Mouse (Mus musculus) lung, embryonic 16.5 days (tissue): ENCODE measurements around the gene Sncb. TPM values are rescaled to one million over a fixed set of nuclear protein-coding genes. Genes with fewer than 3 reads are reported as not detected.

ENCODE experiments used
- ATAC-seq: fragments of 200-750 bp; cut with Nextera tagmentation; 2 replicates; pipeline ENCODE4 v1.8.0; 2017; ENCODE audit warnings: low read depth, mild to moderate bottlenecking, moderate library complexity
- H3K27ac ChIP-seq: fragments of 300-500 bp; sonication (generic); 2 replicates; pipeline ENCODE4 v1.5.1; 2014; ENCODE audit warnings: mild to moderate bottlenecking, control low read depth, low read length
- H3K27me3 ChIP-seq: fragments of 300-500 bp; sonication (generic); 2 replicates; pipeline ENCODE4 v1.6.1; 2014; ENCODE audit warnings: low read depth, low read length, mixed read lengths; ENCODE audit not compliant: control insufficient read depth, insufficient read depth
- H3K36me3 ChIP-seq: fragments of 300-500 bp; sonication (generic); 2 replicates; pipeline ENCODE4 v1.6.1; 2014; ENCODE audit warnings: low read length; ENCODE audit not compliant: control insufficient read depth, insufficient read depth
- H3K4me1 ChIP-seq: fragments of 300-500 bp; sonication (generic); replicated peaks from 2 replicates; pipeline ENCODE4 v1.6.1; 2014; ENCODE audit warnings: low read length, mixed read lengths; ENCODE audit not compliant: control insufficient read depth, insufficient read depth
- H3K4me2 ChIP-seq: fragments of 300-500 bp; sonication (generic); 2 replicates; pipeline ENCODE4 v1.6.1; 2014; ENCODE audit warnings: low read depth, low read length, control low read depth
- H3K4me3 ChIP-seq: fragments of 300-500 bp; sonication (generic); 2 replicates; pipeline ENCODE4 v1.5.1; 2014; ENCODE audit warnings: mild to moderate bottlenecking, low read length, control low read depth
- H3K9ac ChIP-seq: fragments of 300-500 bp; sonication (generic); 2 replicates; pipeline ENCODE4 v1.6.1; 2014; ENCODE audit warnings: low read length, control low read depth
- H3K9me3 ChIP-seq: fragments of 300-500 bp; sonication (generic); 2 replicates; pipeline ENCODE4 v1.6.1; 2016; ENCODE audit warnings: low read length; ENCODE audit not compliant: control insufficient read depth
- WGBS: fragments of 180-500 bp; shearing (Covaris S2); extraction: QIAGEN DNeasy Blood & Tissue Kit; methylation state at CpG from one replicate; pipeline ENCODE4 v1.1.7; 2014; 5-methylcytosine and 5-hydroxymethylcytosine counted together
- polyA plus RNA-seq: library from polyadenylated mRNA; unstranded; fragments of >200 nt; fragmentation: Nextera tagmentation; extraction: Ambion mirVana; gene quantifications from 2 replicates; pipeline ENCODE4 v1.2.1, GENCODE M21; 2015

Sncb gene
- polyA plus RNA-seq, 1 experiment from 2014 or later: not detected

GRCm38 (mm10) chr13:54752656-54753055, 13.7 kb downstream of the Sncb start:
- H3K4me1 ChIP-seq: peaks cover 9% of the 10 kb centered on the region
- H3K9ac ChIP-seq: no peak overlapping the region
- no peaks in the 10 kb centered on the region for H3K9me3 ChIP-seq
- H3K27me3 ChIP-seq: peaks cover 25% of the 10 kb centered on the region
- 65% methylated on average over 10 of the region's 10 CpGs for WGBS
- H3K4me2 ChIP-seq: no peak overlapping the region
- ATAC-seq: no peak
- H3K4me3 ChIP-seq: no peak overlapping the region
- no peaks in the 10 kb centered on the region for H3K36me3 ChIP-seq
- H3K27ac ChIP-seq: no peak overlapping the region

- Histone ChIP-seq H3K36me3 (no peaks in the 10 kb centered on the region), H3K4me3 (no peak overlapping the region), H3K27me3 (peaks cover 25% of the 10 kb centered on the region), H3K9me3 (no peaks in the 10 kb centered on the region), H3K4me2 (no peak overlapping the region), H3K27ac (no peak overlapping the region), H3K9ac (no peak overlapping the region), H3K4me1 (peaks cover 7% of the 10 kb centered on the region; the same call in 1 of the 2 replicates)
- ATAC-seq: no peak
- under 1% methylated on average over 8 of the region's 8 CpGs for WGBS
Observed at GRCm38 (mm10) chr13:54750699-54751098, 15.7 kb downstream of the Sncb start.

- Histone ChIP-seq H3K27ac (no peak within 1 kb of the TSS), H3K4me3 (peak within 1 kb of the TSS; percentile 58), H3K4me2 (peak within 1 kb of the TSS; percentile 95), H3K27me3 (peaks cover 25% of the 10 kb centered on the region), H3K36me3 (no peaks in the 10 kb centered on the region), H3K9ac (no peak within 1 kb of the TSS), H3K4me1 (peaks cover 7% of the 10 kb centered on the region; the same call in 1 of the 2 replicates), H3K9me3 (no peaks in the 10 kb centered on the region)
- peak; percentile 54 for ATAC-seq
- WGBS: 2% methylated on average over 26 of the region's 29 CpGs
Observed at GRCm38 (mm10) chr13:54749864-54750411, 16.5 kb downstream of the Sncb start, which contains the start of gene Gprin1. Gprin1 (minus strand) TSS chr13:54749874.

GRCm38 (mm10) chr13:54749061-54749863, 17.1 kb downstream of the Sncb start:
- peaks cover 7% of the 10 kb centered on the region; the same call in 1 of the 2 replicates for H3K4me1 ChIP-seq
- WGBS: 2% methylated on average over 18 of the region's 100 CpGs
- H3K36me3 ChIP-seq: no peaks in the 10 kb centered on the region
- peak overlapping the region; percentile 58 for H3K4me3 ChIP-seq
- peaks cover 25% of the 10 kb centered on the region for H3K27me3 ChIP-seq
- H3K9me3 ChIP-seq: no peaks in the 10 kb centered on the region
- H3K4me2 ChIP-seq: peak overlapping the region; percentile 95
- ATAC-seq: peak; percentile 85
- H3K27ac ChIP-seq: no peak overlapping the region
- no peak overlapping the region for H3K9ac ChIP-seq

- 36% methylated on average over 10 of the region's 10 CpGs for WGBS
- Histone ChIP-seq H3K4me2 (no peak overlapping the region), H3K9me3 (no peaks in the 10 kb centered on the region), H3K27ac (no peak overlapping the region), H3K36me3 (no peaks in the 10 kb centered on the region), H3K4me3 (no peak overlapping the region), H3K27me3 (peaks cover 25% of the 10 kb centered on the region), H3K9ac (no peak overlapping the region), H3K4me1 (peaks cover 7% of the 10 kb centered on the region; the same call in 1 of the 2 replicates)
- ATAC-seq: no peak
Observed at GRCm38 (mm10) chr13:54748721-54749060, 17.7 kb downstream of the Sncb start.

- peaks cover 7% of the 10 kb centered on the region; the same call in 1 of the 2 replicates for H3K4me1 ChIP-seq
- H3K27ac ChIP-seq: no peak overlapping the region
- WGBS: 71% methylated on average over 8 of the region's 8 CpGs
- H3K9ac ChIP-seq: no peak overlapping the region
- no peaks in the 10 kb centered on the region for H3K36me3 ChIP-seq
- peaks cover 25% of the 10 kb centered on the region for H3K27me3 ChIP-seq
- ATAC-seq: no peak
- H3K4me3 ChIP-seq: no peak overlapping the region
- no peaks in the 10 kb centered on the region for H3K9me3 ChIP-seq
- H3K4me2 ChIP-seq: no peak overlapping the region
Observed at GRCm38 (mm10) chr13:54748190-54748589, 18.2 kb downstream of the Sncb start.

GRCm38 (mm10) chr13:54746896-54747295, 19.5 kb downstream of the Sncb start:
- H3K27me3 ChIP-seq: peaks cover 25% of the 10 kb centered on the region
- ATAC-seq: no peak
- H3K27ac ChIP-seq: no peak overlapping the region
- no peak overlapping the region for H3K9ac ChIP-seq
- 29% methylated on average over 10 of the region's 10 CpGs for WGBS
- no peaks in the 10 kb centered on the region for H3K9me3 ChIP-seq
- no peak overlapping the region for H3K4me2 ChIP-seq
- no peaks in the 10 kb centered on the region for H3K36me3 ChIP-seq
- H3K4me1 ChIP-seq: peaks cover 7% of the 10 kb centered on the region; the same call in 1 of the 2 replicates
- H3K4me3 ChIP-seq: no peak overlapping the region

- no peaks in the 10 kb centered on the region for H3K36me3 ChIP-seq
- H3K9ac ChIP-seq: no peak overlapping the region
- H3K27me3 ChIP-seq: peaks cover 25% of the 10 kb centered on the region
- no peak for ATAC-seq
- H3K4me2 ChIP-seq: no peak overlapping the region
- H3K27ac ChIP-seq: no peak overlapping the region
- peaks cover 7% of the 10 kb centered on the region; the same call in 1 of the 2 replicates for H3K4me1 ChIP-seq
- 29% methylated on average over 6 of the region's 6 CpGs for WGBS
- H3K9me3 ChIP-seq: no peaks in the 10 kb centered on the region
- H3K4me3 ChIP-seq: no peak overlapping the region
Observed at GRCm38 (mm10) chr13:54746110-54746509, 20.3 kb downstream of the Sncb start.

GRCm38 (mm10) chr13:54738213-54738601, 28.2 kb downstream of the Sncb start:
- no peak for ATAC-seq
- Histone ChIP-seq H3K36me3 (no peaks in the 10 kb centered on the region), H3K4me2 (peak overlapping the region; percentile 67), H3K27me3 (peaks cover 42% of the 10 kb centered on the region), H3K9ac (no peak overlapping the region), H3K4me3 (peak overlapping the region; percentile 41), H3K9me3 (no peaks in the 10 kb centered on the region), H3K4me1 (peaks cover 9% of the 10 kb centered on the region), H3K27ac (no peak overlapping the region)
- 1% methylated on average over 21 of the region's 34 CpGs for WGBS
